In the genomic region with DNA sequence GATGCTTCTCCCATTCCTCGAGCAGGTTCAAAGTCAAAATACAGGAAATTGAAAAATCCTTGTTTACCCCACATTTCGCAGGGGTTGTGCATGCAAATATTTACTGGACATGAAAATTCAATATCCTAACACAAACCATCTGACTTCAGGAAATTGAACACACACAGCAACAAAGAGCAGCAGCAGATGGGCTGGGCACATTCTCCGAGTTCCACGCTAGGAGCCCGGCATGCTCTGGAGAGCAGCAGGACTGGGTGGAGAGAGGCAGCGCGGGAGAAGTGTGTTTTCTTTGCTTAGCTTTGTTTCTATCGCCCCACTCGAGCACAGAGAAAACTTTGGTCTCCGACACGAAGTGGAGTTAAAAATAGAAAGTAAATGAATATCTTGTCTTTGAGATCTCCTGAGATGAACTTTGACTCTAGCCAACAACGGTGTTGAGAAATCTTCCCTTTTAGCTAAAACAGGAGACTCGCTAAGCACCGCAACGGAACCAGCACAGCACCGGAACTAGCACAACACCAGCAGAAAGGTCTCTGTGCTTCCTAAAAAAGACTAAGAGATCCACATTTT, we compare ENCODE assay signal across 14 mouse cellular contexts.
DNase-seq lines count a peak whose midpoint lies in the region; ATAC-seq and TF ChIP-seq lines count a peak whose summit lies in the region.
"Had no signal": no experiment of that assay in that cellular context is flagged by ENCODE, and none has a peak within 500 bp of the region (broad histone marks: within the 10 kb centered on the region; RNA-seq: fewer than 3 reads in every experiment).

No protein-coding gene starts in this region.

- TF ChIP-seq POLR2A in lung, adult 2 months (IDR thresholded peaks at IDR 0.05; ENCODE audit: borderline replicate concordance, extremely low read depth, low read depth, low read length): no peak

- TF ChIP-seq CTCF in forebrain, postnatal 0 days (IDR thresholded peaks at IDR 0.05; ENCODE audit: low read depth): no peak
- no peak for TF ChIP-seq CTCF in lung, adult 2 months (IDR thresholded peaks at IDR 0.05; ENCODE audit: insufficient read depth, low read length)
- TF ChIP-seq CTCF in stomach, postnatal 0 days (IDR thresholded peaks at IDR 0.05; ENCODE audit: low read depth): no peak

- peak overlapping the region; percentile 29; the same call in 1 of the 2 replicates for H3K27ac ChIP-seq in forebrain, postnatal 0 days (ENCODE audit: low read depth, low read length)
- H3K27ac ChIP-seq in forebrain, embryonic 16.5 days (ENCODE audit: low read length): no peak overlapping the region
- H3K27ac ChIP-seq in liver, embryonic 16.5 days (ENCODE audit: low read length): no peak overlapping the region
- H3K27ac ChIP-seq in stomach, postnatal 0 days (replicated peaks): no peak overlapping the region
- H3K27ac ChIP-seq: macrophage had no signal

- no peak for DNase-seq in forebrain, postnatal 0 days
- DNase-seq in lung, adult 18-20 months: peak; percentile 14 to 16
- DNase-seq in lung, adult 2 months: no peak
- DNase-seq in stomach, postnatal 0 days (ENCODE audit: low spot score): peak; percentile 19
- no peak for DNase-seq in adrenal gland, adult (ENCODE audit: inconsistent age in 2 of 2, low spot score in 1 of 2)
- DNase-seq in adrenal gland, postnatal 4 days (ENCODE audit: low spot score in 2 of 2): no peak
- DNase-seq: cerebellum, adult 18-20 months; heart, postnatal 4 days; layer of hippocampus, adult 9-11 months; thymus, postnatal 36 days had no signal

- no peak overlapping the region for H3K4me3 ChIP-seq in forebrain, postnatal 0 days (ENCODE audit: low read depth, low read length)
- no peak overlapping the region for H3K4me3 ChIP-seq in forebrain, embryonic 16.5 days (replicated peaks; ENCODE audit: low read length)
- no peak overlapping the region for H3K4me3 ChIP-seq in lung, adult 2 months (replicated peaks; ENCODE audit: extremely low read depth, low read depth, low read length)
- peak overlapping the region; percentile 14; the same call in 1 of the 2 replicates for H3K4me3 ChIP-seq in liver, embryonic 16.5 days (ENCODE audit: low read depth, low read length)
- no peak overlapping the region for H3K4me3 ChIP-seq in stomach, postnatal 0 days (ENCODE audit: low read depth, low read length)

- no peak for ATAC-seq in forebrain, postnatal 0 days
- no peak for ATAC-seq in forebrain, embryonic 16.5 days
- no peak for ATAC-seq in liver, embryonic 16.5 days (ENCODE audit: low read depth)
- no peak for ATAC-seq in stomach, postnatal 0 days (ENCODE audit: low FRiP score, low TSS enrichment)

- no peaks in the 10 kb centered on the region for H3K4me1 ChIP-seq in forebrain, postnatal 0 days (ENCODE audit: insufficient read depth)
- H3K4me1 ChIP-seq in forebrain, embryonic 16.5 days (replicated peaks; ENCODE audit: control insufficient read depth, insufficient read depth, low read length): peaks cover 3% of the 10 kb centered on the region
- no peaks in the 10 kb centered on the region for H3K4me1 ChIP-seq in lung, adult 2 months (ENCODE audit: control insufficient read depth, insufficient read depth, low read length)
- no peaks in the 10 kb centered on the region for H3K4me1 ChIP-seq in liver, embryonic 16.5 days (ENCODE audit: control insufficient read depth, low read depth, low read length)
- no peaks in the 10 kb centered on the region for H3K4me1 ChIP-seq in stomach, postnatal 0 days (replicated peaks; ENCODE audit: control insufficient read depth, insufficient read depth)

- no peak overlapping the region for H3K9ac ChIP-seq in forebrain, postnatal 0 days
- no peak overlapping the region for H3K9ac ChIP-seq in forebrain, embryonic 16.5 days (replicated peaks; ENCODE audit: low read depth, low read length)
- no peak overlapping the region for H3K9ac ChIP-seq in liver, embryonic 16.5 days (ENCODE audit: low read depth, low read length)
- no peak overlapping the region for H3K9ac ChIP-seq in stomach, postnatal 0 days (ENCODE audit: low read length)

- H3K4me2 ChIP-seq in forebrain, postnatal 0 days (ENCODE audit: low read depth): no peak overlapping the region
- H3K4me2 ChIP-seq in forebrain, embryonic 16.5 days (ENCODE audit: low read length): no peak overlapping the region
- peak overlapping the region; percentile 22; the same call in 1 of the 2 replicates for H3K4me2 ChIP-seq in liver, embryonic 16.5 days (ENCODE audit: low read depth, low read length)
- H3K4me2 ChIP-seq in stomach, postnatal 0 days (replicated peaks; ENCODE audit: low read depth): 0 out of 2 replicates have a peak overlapping the region, but pooled peaks have one; percentile 6

- H3K9me3 ChIP-seq in forebrain, postnatal 0 days (ENCODE audit: low read length): no peaks in the 10 kb centered on the region
- H3K9me3 ChIP-seq in forebrain, embryonic 16.5 days (ENCODE audit: control insufficient read depth, low read length): no peaks in the 10 kb centered on the region
- no peaks in the 10 kb centered on the region for H3K9me3 ChIP-seq in liver, embryonic 16.5 days (replicated peaks; ENCODE audit: control insufficient read depth, low read length)
- no peaks in the 10 kb centered on the region for H3K9me3 ChIP-seq in stomach, postnatal 0 days (ENCODE audit: control insufficient read depth, low read length)
- H3K9me3 ChIP-seq: G1E had no signal

- H3K27me3 ChIP-seq in forebrain, postnatal 0 days (ENCODE audit: insufficient read depth, low read length): no peaks in the 10 kb centered on the region
- H3K27me3 ChIP-seq in forebrain, embryonic 16.5 days (replicated peaks; ENCODE audit: control insufficient read depth, insufficient read depth, low read length): no peaks in the 10 kb centered on the region
- no peaks in the 10 kb centered on the region for H3K27me3 ChIP-seq in liver, embryonic 16.5 days (ENCODE audit: control insufficient read depth, insufficient read depth, low read depth, low read length)
- H3K27me3 ChIP-seq in stomach, postnatal 0 days (ENCODE audit: control insufficient read depth, insufficient read depth, low read length): no peaks in the 10 kb centered on the region

- 75% methylated on average over 16 of the region's 16 CpGs for WGBS in forebrain, postnatal 0 days
- 87% methylated on average over 16 of the region's 16 CpGs for WGBS in forebrain, embryonic 16.5 days
- WGBS in lung, adult 2 months: 45% methylated on average over 16 of the region's 16 CpGs
- WGBS in liver, embryonic 16.5 days (ENCODE audit: insufficient replicate concordance): 60% methylated on average over 16 of the region's 16 CpGs
- 48% methylated on average over 16 of the region's 16 CpGs for WGBS in stomach, postnatal 0 days

- no peak for TF ChIP-seq EP300 in stomach, postnatal 0 days (optimal IDR thresholded peaks at IDR 0.05)

- H3K36me3 ChIP-seq in forebrain, postnatal 0 days (ENCODE audit: insufficient read depth): no peaks in the 10 kb centered on the region
- H3K36me3 ChIP-seq in forebrain, embryonic 16.5 days (ENCODE audit: control insufficient read depth, insufficient read depth): no peaks in the 10 kb centered on the region
- no peaks in the 10 kb centered on the region for H3K36me3 ChIP-seq in liver, embryonic 16.5 days (ENCODE audit: control insufficient read depth, insufficient read depth)
- no peaks in the 10 kb centered on the region for H3K36me3 ChIP-seq in stomach, postnatal 0 days (ENCODE audit: control insufficient read depth, insufficient read depth, low read length)
- H3K36me3 ChIP-seq: G1E had no signal

Comparison
In these comparisons a context has a peak if more than half of its experiments do, and no peak if none do; other contexts are left out.
1. DNase-seq: peak in lung, adult 18-20 months (2 of 2) and stomach, postnatal 0 days (single experiment); none in forebrain, postnatal 0 days (single experiment), lung, adult 2 months (single experiment), adrenal gland, adult (0 of 2) and adrenal gland, postnatal 4 days (0 of 2).
2. H3K4me2 ChIP-seq: peak in liver, embryonic 16.5 days (single experiment) and stomach, postnatal 0 days (single experiment); none in forebrain, postnatal 0 days (single experiment) and forebrain, embryonic 16.5 days (single experiment).